Mouse (Mus musculus): Measurements from ENCODE around the gene Tbl1x. TPM values are rescaled to one million over a fixed set of nuclear protein-coding genes. Genes with fewer than 3 reads are reported as not detected.
A peak's percentile ranks its signal among the peaks of the same experiment; 100 is the strongest.

Tbl1x gene
- polyA plus RNA-seq, 1 experiment from 2014 or later: 46.2 TPM

GRCm38 (mm10) chrX:77509149-77509548 lies 1.7 kb upstream of the Tbl1x start:
- peak overlapping the region; percentile 58; the same call in 1 of the 2 replicates for H3K4me3 ChIP-seq (ENCODE audit: low read depth, low read length)
- H3K4me1 ChIP-seq (ENCODE audit: control insufficient read depth, insufficient read depth, low read length): no peaks in the 10 kb centered on the region; the same call in 1 of the 2 replicates
- H3K36me3 ChIP-seq (ENCODE audit: control insufficient read depth, insufficient read depth, low read length): no peaks in the 10 kb centered on the region
- H3K4me2 ChIP-seq (ENCODE audit: low read length): peak overlapping the region; percentile 59
- no peaks in the 10 kb centered on the region for H3K9me3 ChIP-seq (replicated peaks; ENCODE audit: control insufficient read depth, low read length)
- DNase-seq (ENCODE audit: low spot score) (peak; percentile 96), ATAC-seq (peak; percentile 82)
- H3K27ac ChIP-seq (ENCODE audit: low read depth, low read length): peak overlapping the region; percentile 94
- 31% methylated on average over 13 of the region's 13 CpGs for WGBS
- no peak overlapping the region for H3K9ac ChIP-seq (ENCODE audit: low read length)
- no peaks in the 10 kb centered on the region for H3K27me3 ChIP-seq (replicated peaks; ENCODE audit: control insufficient read depth, insufficient read depth, low read length)

GRCm38 (mm10) chrX:77509776-77510175 lies 1.0 kb upstream of the Tbl1x start:
- ATAC-seq (peak; percentile 38), DNase-seq (ENCODE audit: low spot score) (peak; percentile 51)
- Histone ChIP-seq H3K9ac (ENCODE audit: low read length) (peak overlapping the region; percentile 84; the same call in 1 of the 2 replicates), H3K4me2 (ENCODE audit: low read length) (peak overlapping the region; percentile 59), H3K9me3 (replicated peaks; ENCODE audit: control insufficient read depth, low read length) (no peaks in the 10 kb centered on the region), H3K27me3 (replicated peaks; ENCODE audit: control insufficient read depth, insufficient read depth, low read length) (no peaks in the 10 kb centered on the region), H3K4me3 (ENCODE audit: low read depth, low read length) (peak overlapping the region; percentile 58; the same call in 1 of the 2 replicates), H3K4me1 (ENCODE audit: control insufficient read depth, insufficient read depth, low read length) (no peaks in the 10 kb centered on the region; the same call in 1 of the 2 replicates), H3K36me3 (ENCODE audit: control insufficient read depth, insufficient read depth, low read length) (no peaks in the 10 kb centered on the region), H3K27ac (ENCODE audit: low read depth, low read length) (peak overlapping the region; percentile 94)
- 30% methylated on average over 10 of the region's 10 CpGs for WGBS

GRCm38 (mm10) chrX:77511301-77511993 lies 634 bp downstream of the Tbl1x start:
- Histone ChIP-seq H3K36me3 (ENCODE audit: control insufficient read depth, insufficient read depth, low read length) (no peaks in the 10 kb centered on the region), H3K27me3 (replicated peaks; ENCODE audit: control insufficient read depth, insufficient read depth, low read length) (no peaks in the 10 kb centered on the region), H3K9me3 (replicated peaks; ENCODE audit: control insufficient read depth, low read length) (no peaks in the 10 kb centered on the region), H3K4me1 (ENCODE audit: control insufficient read depth, insufficient read depth, low read length) (no peaks in the 10 kb centered on the region; the same call in 1 of the 2 replicates), H3K27ac (ENCODE audit: low read depth, low read length) (peak overlapping the region; percentile 94), H3K4me3 (ENCODE audit: low read depth, low read length) (peak overlapping the region; percentile 58), H3K4me2 (ENCODE audit: low read length) (peak overlapping the region; percentile 59), H3K9ac (ENCODE audit: low read length) (peak overlapping the region; percentile 84)
- DNase-seq (ENCODE audit: low spot score): peak; percentile 35
- ATAC-seq: peak; percentile 10
- 33% methylated on average over 46 of the region's 55 CpGs for WGBS

DNA sequence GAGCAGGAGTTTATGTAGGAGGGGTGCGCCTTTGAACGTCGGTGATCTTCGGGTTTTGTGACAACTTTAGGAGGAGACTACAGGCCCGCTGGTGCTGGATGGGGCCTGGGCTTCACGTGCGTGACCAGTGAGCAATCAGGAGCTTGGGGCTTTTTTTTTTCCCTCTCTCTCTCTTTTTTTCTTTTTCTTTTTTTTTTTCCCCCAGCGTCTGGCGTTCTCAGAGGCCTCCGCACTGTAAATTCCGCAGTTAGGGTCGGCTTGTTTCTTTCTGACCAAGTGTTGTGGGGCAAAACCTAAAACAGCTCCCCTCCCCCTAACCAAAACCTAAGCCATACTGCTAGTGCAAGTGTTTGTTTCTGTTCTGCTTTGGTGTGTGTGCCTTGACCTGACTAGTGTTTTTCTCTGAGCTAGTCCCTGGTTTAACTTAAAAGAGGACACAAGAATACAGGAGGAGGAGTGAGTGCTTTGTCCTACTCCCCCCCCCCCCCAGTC lies 1.2 kb downstream of the Tbl1x start:
- Histone ChIP-seq H3K27ac (ENCODE audit: low read depth, low read length) (peak overlapping the region; percentile 94), H3K4me2 (ENCODE audit: low read length) (peak overlapping the region; percentile 59), H3K4me3 (ENCODE audit: low read depth, low read length) (peak overlapping the region; percentile 58), H3K36me3 (ENCODE audit: control insufficient read depth, insufficient read depth, low read length) (no peaks in the 10 kb centered on the region), H3K4me1 (ENCODE audit: control insufficient read depth, insufficient read depth, low read length) (no peaks in the 10 kb centered on the region; the same call in 1 of the 2 replicates), H3K9me3 (replicated peaks; ENCODE audit: control insufficient read depth, low read length) (no peaks in the 10 kb centered on the region), H3K9ac (ENCODE audit: low read length) (peak overlapping the region; percentile 84), H3K27me3 (replicated peaks; ENCODE audit: control insufficient read depth, insufficient read depth, low read length) (no peaks in the 10 kb centered on the region)
- WGBS: 31% methylated on average over 12 of the region's 12 CpGs
- DNase-seq (ENCODE audit: low spot score) (peak; percentile 27), ATAC-seq (no peak)

DNA sequence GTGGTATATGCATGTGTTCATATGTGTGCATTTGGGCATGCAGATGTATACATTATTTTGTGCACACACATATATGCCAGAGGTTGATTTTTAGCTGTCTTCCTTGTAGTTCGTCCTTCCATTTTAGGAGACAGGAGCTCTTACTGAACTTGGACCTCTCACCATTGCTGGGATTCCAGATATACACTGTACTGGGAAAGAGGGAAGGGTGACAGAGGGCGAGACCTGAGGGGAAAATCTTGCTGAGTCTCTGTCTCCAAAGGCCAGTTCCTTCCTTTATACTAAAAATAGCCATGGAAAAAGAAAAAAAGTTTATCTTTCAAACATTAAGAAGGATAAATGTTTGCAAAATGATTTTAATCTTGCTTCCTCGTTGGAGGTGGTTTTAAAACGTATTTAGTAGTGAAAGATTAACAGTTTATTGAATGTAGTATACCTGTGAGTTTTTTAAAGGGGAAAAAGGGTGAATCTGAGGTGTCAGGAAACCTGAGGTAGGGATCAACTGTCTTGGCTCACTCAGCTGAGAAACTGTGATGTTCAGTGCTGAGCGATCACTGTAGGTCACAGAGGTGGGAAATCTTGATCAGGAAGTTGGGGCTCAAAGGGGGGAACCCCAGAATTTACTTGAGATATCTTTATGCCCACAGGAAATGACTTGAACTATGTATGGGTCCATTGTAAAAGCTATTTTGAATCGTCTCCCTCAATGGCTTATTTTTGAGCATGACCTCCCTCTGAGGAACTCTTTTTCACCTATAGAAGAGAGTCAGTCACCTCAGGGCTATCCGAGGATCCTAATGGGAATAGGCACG lies 6.7 kb downstream of the Tbl1x start:
- no peak overlapping the region for H3K9ac ChIP-seq (ENCODE audit: low read length)
- H3K27ac ChIP-seq (ENCODE audit: low read depth, low read length): no peak overlapping the region
- H3K27me3 ChIP-seq (replicated peaks; ENCODE audit: control insufficient read depth, insufficient read depth, low read length): no peaks in the 10 kb centered on the region
- H3K4me1 ChIP-seq (ENCODE audit: control insufficient read depth, insufficient read depth, low read length): no peaks in the 10 kb centered on the region
- 55% methylated on average over 8 of the region's 8 CpGs for WGBS
- H3K4me3 ChIP-seq (ENCODE audit: low read depth, low read length): no peak overlapping the region
- DNase-seq (ENCODE audit: low spot score) (no peak), ATAC-seq (no peak)
- H3K36me3 ChIP-seq (ENCODE audit: control insufficient read depth, insufficient read depth, low read length): no peaks in the 10 kb centered on the region
- H3K4me2 ChIP-seq (ENCODE audit: low read length): no peak overlapping the region
- no peaks in the 10 kb centered on the region for H3K9me3 ChIP-seq (replicated peaks; ENCODE audit: control insufficient read depth, low read length)

- H3K27ac ChIP-seq (ENCODE audit: low read depth, low read length): no peak overlapping the region
- H3K4me2 ChIP-seq (ENCODE audit: low read length): no peak overlapping the region
- 76% methylated on average over 1 of the region's 1 CpGs for WGBS
- DNase-seq (ENCODE audit: low spot score) (no peak), ATAC-seq (no peak)
- H3K9ac ChIP-seq (ENCODE audit: low read length): no peak overlapping the region
- no peaks in the 10 kb centered on the region for H3K36me3 ChIP-seq (ENCODE audit: control insufficient read depth, insufficient read depth, low read length)
- H3K4me1 ChIP-seq (ENCODE audit: control insufficient read depth, insufficient read depth, low read length): no peaks in the 10 kb centered on the region
- no peaks in the 10 kb centered on the region for H3K27me3 ChIP-seq (replicated peaks; ENCODE audit: control insufficient read depth, insufficient read depth, low read length)
- no peaks in the 10 kb centered on the region for H3K9me3 ChIP-seq (replicated peaks; ENCODE audit: control insufficient read depth, low read length)
- no peak overlapping the region for H3K4me3 ChIP-seq (ENCODE audit: low read depth, low read length)
Measured at GRCm38 (mm10) chrX:77518929-77519328, 8.1 kb downstream of the Tbl1x start.

DNA sequence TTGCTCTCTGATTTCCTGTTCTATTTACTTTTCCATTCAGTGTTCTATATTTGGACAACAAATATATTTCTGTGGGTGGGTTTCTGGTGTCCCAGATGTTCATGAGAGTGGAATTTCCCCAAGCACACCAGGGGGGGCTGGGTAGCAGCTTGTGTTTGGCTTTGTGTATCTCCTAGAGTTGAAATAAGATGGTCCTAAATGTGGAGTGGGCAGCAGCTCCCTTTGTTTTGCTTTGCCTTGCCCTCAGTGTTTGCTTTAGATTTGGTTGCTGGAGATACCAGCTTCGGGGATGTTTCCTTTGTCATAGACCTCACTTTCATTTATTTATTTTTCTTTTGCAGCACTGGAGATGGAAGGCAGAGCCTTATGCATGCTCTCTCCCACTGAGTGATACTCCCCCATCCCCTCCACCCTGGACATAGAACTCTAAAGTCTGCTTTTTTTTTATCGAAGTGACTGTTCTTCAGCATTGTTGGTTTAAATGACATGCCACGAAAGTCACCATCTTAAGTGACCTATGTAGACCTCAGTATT lies 12.1 kb downstream of the Tbl1x start:
- WGBS: 56% methylated on average over 3 of the region's 3 CpGs
- no peaks in the 10 kb centered on the region for H3K4me1 ChIP-seq (ENCODE audit: control insufficient read depth, insufficient read depth, low read length)

DNA sequence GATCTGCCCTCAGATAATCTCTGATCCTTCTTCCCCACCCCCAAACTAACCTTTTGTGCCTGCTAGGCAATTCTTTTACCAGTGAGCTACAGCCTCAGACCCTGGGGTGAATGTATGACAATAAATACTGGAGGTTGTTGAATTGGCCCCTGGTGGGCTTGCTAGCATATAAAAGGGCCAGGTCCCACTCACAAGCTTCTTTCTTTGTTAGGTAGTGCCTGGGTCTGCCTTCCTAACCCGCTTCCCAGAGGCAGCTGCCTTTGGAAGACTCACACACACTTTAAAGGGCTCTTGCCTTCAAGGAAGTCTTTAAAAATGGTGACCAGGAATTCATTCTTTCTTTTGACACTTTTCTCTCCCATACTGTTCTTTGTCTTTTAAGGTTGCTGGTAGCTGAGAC lies 14.4 kb downstream of the Tbl1x start:
- 19% methylated on average over 1 of the region's 1 CpGs for WGBS
- no peak for ATAC-seq

More for the DNA sequence above, 12.1 kb downstream of the Tbl1x start:
- no peaks in the 10 kb centered on the region for H3K9me3 ChIP-seq (replicated peaks; ENCODE audit: control insufficient read depth, low read length)
- H3K36me3 ChIP-seq (ENCODE audit: control insufficient read depth, insufficient read depth, low read length): no peaks in the 10 kb centered on the region
- ATAC-seq (no peak), DNase-seq (ENCODE audit: low spot score) (no peak)
- no peak overlapping the region for H3K27ac ChIP-seq (ENCODE audit: low read depth, low read length)
- H3K27me3 ChIP-seq (replicated peaks; ENCODE audit: control insufficient read depth, insufficient read depth, low read length): no peaks in the 10 kb centered on the region
- H3K4me3 ChIP-seq (ENCODE audit: low read depth, low read length): no peak overlapping the region
- H3K9ac ChIP-seq (ENCODE audit: low read length): no peak overlapping the region
- no peak overlapping the region for H3K4me2 ChIP-seq (ENCODE audit: low read length)

More for the DNA sequence above, 14.4 kb downstream of the Tbl1x start:
- Histone ChIP-seq H3K4me3 (ENCODE audit: low read depth, low read length) (no peak overlapping the region), H3K36me3 (ENCODE audit: control insufficient read depth, insufficient read depth, low read length) (no peaks in the 10 kb centered on the region), H3K9ac (ENCODE audit: low read length) (no peak overlapping the region), H3K9me3 (replicated peaks; ENCODE audit: control insufficient read depth, low read length) (no peaks in the 10 kb centered on the region), H3K27me3 (replicated peaks; ENCODE audit: control insufficient read depth, insufficient read depth, low read length) (no peaks in the 10 kb centered on the region), H3K27ac (ENCODE audit: low read depth, low read length) (no peak overlapping the region), H3K4me1 (ENCODE audit: control insufficient read depth, insufficient read depth, low read length) (no peaks in the 10 kb centered on the region), H3K4me2 (ENCODE audit: low read length) (no peak overlapping the region)
- no peak for DNase-seq (ENCODE audit: low spot score)

Data from forebrain, embryonic 14.5 days (tissue).